ENCODE assay signal across 8 mouse cellular contexts in the genomic region with DNA sequence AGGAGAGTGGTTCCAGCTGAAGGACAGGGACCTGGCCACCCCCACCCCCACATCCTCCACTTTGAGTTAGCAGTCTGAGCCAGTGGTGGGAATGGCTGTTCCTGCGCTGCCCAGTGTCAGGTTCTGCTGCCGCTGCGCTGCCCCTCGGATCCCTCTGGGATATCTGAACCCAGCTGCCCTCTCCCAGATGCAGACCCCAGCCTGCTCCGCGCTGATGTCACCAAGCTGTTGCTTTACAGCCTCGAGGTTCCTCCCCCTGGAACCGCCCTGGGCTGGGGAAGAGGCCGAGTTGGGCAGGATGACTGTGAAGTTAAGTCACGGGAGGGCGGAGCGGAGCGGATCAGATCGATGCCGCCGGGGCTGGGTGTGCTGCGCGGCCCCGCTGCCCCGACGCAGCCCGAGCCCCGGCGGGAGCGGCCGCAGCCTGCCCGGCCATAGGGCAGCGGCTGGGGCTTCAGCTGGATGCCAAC.
DNase-seq lines count a peak whose midpoint lies in the region; ATAC-seq and TF ChIP-seq lines count a peak whose summit lies in the region.

No protein-coding gene starts in this region.

- ATAC-seq in heart, postnatal 0 days (ENCODE audit: insufficient read depth, low read depth): peak; percentile 88

- WGBS in heart, postnatal 0 days: 0% methylated on average over 28 of the region's 28 CpGs
- 2% methylated on average over 27 of the region's 28 CpGs for WGBS in macrophage (ENCODE audit: missing documents)

- H3K9ac ChIP-seq in heart, postnatal 0 days (replicated peaks; ENCODE audit: low read depth, low read length): peak overlapping the region; percentile 67

- TF ChIP-seq EP300 in heart, postnatal 0 days (IDR thresholded peaks at IDR 0.05; ENCODE audit: low read depth): no peak

- H3K4me1 ChIP-seq in heart, postnatal 0 days (ENCODE audit: control insufficient read depth, insufficient read depth): peaks cover 11% of the 10 kb centered on the region

- no peak for TF ChIP-seq CTCF in brain, embryonic 14.5 days (IDR thresholded peaks at IDR 0.05; ENCODE audit: borderline replicate concordance, extremely low read depth, insufficient read depth, insufficient read length)
- TF ChIP-seq CTCF in heart, postnatal 0 days (IDR thresholded peaks at IDR 0.05; ENCODE audit: low read depth): no peak

- peak overlapping the region; percentile 32 for H3K27ac ChIP-seq in heart, postnatal 0 days (ENCODE audit: low read depth)
- H3K27ac ChIP-seq in macrophage: no peak overlapping the region

- peak overlapping the region; percentile 61 for H3K4me3 ChIP-seq in heart, postnatal 0 days (ENCODE audit: low read depth, low read length)
- H3K4me3 ChIP-seq in macrophage (ENCODE audit: inconsistent target): peak overlapping the region; percentile 25; the same call in 1 of the 2 replicates

- peak overlapping the region; percentile 97 for H3K4me2 ChIP-seq in heart, postnatal 0 days (ENCODE audit: low read depth, low read length)

- peak; percentile 89 for DNase-seq in NIH3T3 (ENCODE audit: low read depth)
- DNase-seq in brain, embryonic 14.5 days (ENCODE audit: low read depth): peak; percentile 72
- peak; percentile 58 for DNase-seq in fibroblast of lung, adult 2 months (ENCODE audit: low read depth)
- DNase-seq in heart, postnatal 0 days (ENCODE audit: low spot score): peak; percentile 47
- peak; percentile 80 for DNase-seq in kidney, postnatal 10 days
- DNase-seq in skeletal muscle tissue, adult 2 months (ENCODE audit: low read depth, low spot score): peak; percentile 39
- DNase-seq in layer of hippocampus, adult 8-10 months (ENCODE audit: low spot score in 2 of 2): no peak

- H3K27me3 ChIP-seq in heart, postnatal 0 days (ENCODE audit: control insufficient read depth, insufficient read depth, low read length): no peaks in the 10 kb centered on the region

- H3K79me2 ChIP-seq in macrophage (ENCODE audit: inconsistent target): no peaks in the 10 kb centered on the region

- H3K36me3 ChIP-seq in heart, postnatal 0 days (replicated peaks; ENCODE audit: control insufficient read depth, insufficient read depth, low read length): peaks cover 18% of the 10 kb centered on the region
- H3K36me3 ChIP-seq in macrophage (ENCODE audit: inconsistent target): no peaks in the 10 kb centered on the region

- TF ChIP-seq POLR2A in brain, embryonic 14.5 days (IDR thresholded peaks at IDR 0.05; ENCODE audit: borderline replicate concordance, extremely low read depth, insufficient read depth, insufficient read length, poor library complexity, severe bottlenecking): no peak

- H3K9me3 ChIP-seq in heart, postnatal 0 days (replicated peaks; ENCODE audit: control insufficient read depth, low read length): no peaks in the 10 kb centered on the region

Comparison
In these comparisons a context has a peak if more than half of its experiments do, and no peak if none do; other contexts are left out.
1. DNase-seq: peak in NIH3T3 (single experiment), brain, embryonic 14.5 days (single experiment), fibroblast of lung, adult 2 months (single experiment), heart, postnatal 0 days (single experiment), kidney, postnatal 10 days (single experiment) and skeletal muscle tissue, adult 2 months (single experiment); none in layer of hippocampus, adult 8-10 months (0 of 2).